Mouse (Mus musculus) large intestine, adult 2 months (tissue): ENCODE data around the gene Ebp. TPM values are rescaled to one million over a fixed set of nuclear protein-coding genes. Genes with fewer than 3 reads are reported as not detected.

Source experiments
- DNase-seq: peaks from one replicate; pipeline ENCODE4 v3.0.0-alpha.2; 2012; ENCODE audit warnings: low read depth, low spot score
- WGBS: fragments of 180-500 bp; shearing (Covaris S2); methylation state at CpG from one replicate; pipeline ENCODE4 v1.1.7; 2018; 5-methylcytosine and 5-hydroxymethylcytosine counted together
- polyA plus RNA-seq: library from polyadenylated mRNA; depleted of rRNA; stranded (reverse); fragments of >200 nt; gene quantifications from 2 replicates; pipeline ENCODE4 v1.2.3, GENCODE M21; 2012; rRNA removed

The Ebp gene
- polyA plus RNA-seq = 138 and 140 TPM in 2 replicates

GRCm38 (mm10) chrX:8193419-8193723, at the start of gene Ebp:
Ebp (minus strand) TSS chrX:8193512.
- 18% methylated on average over 10 of the region's 10 CpGs for WGBS
- no peak for DNase-seq

- 67% methylated on average over 13 of the region's 13 CpGs for WGBS
- no peak for DNase-seq
Measured at GRCm38 (mm10) chrX:8238804-8239395, 45.6 kb upstream of the Ebp start.

GRCm38 (mm10) chrX:8236704-8237103, 43.4 kb upstream of the Ebp start:
- 74% methylated on average over 2 of the region's 2 CpGs for WGBS
- DNase-seq = no peak

GRCm38 (mm10) chrX:8233602-8234001, 40.3 kb upstream of the Ebp start:
- WGBS = 78% methylated on average over 3 of the region's 3 CpGs

GRCm38 (mm10) chrX:8230272-8230671, 37.0 kb upstream of the Ebp start:
- 85% methylated on average over 4 of the region's 4 CpGs for WGBS
- no peak for DNase-seq

More at GRCm38 (mm10) chrX:8233602-8234001, 40.3 kb upstream of the Ebp start:
- DNase-seq = no peak

- no peak for DNase-seq
- 89% methylated on average over 7 of the region's 7 CpGs for WGBS
Measured at GRCm38 (mm10) chrX:8223473-8223872, 30.2 kb upstream of the Ebp start.

GRCm38 (mm10) chrX:8222678-8223421, 29.5 kb upstream of the Ebp start:
- DNase-seq = no peak

GRCm38 (mm10) chrX:8222296-8222677, 29.0 kb upstream of the Ebp start:
- WGBS = 66% methylated on average over 3 of the region's 3 CpGs
- DNase-seq = no peak

More at GRCm38 (mm10) chrX:8222678-8223421, 29.5 kb upstream of the Ebp start:
- WGBS = 51% methylated on average over 7 of the region's 7 CpGs

GRCm38 (mm10) chrX:8219651-8220050, 26.3 kb upstream of the Ebp start:
- WGBS = 52% methylated on average over 8 of the region's 8 CpGs
- DNase-seq = no peak

- WGBS = 46% methylated on average over 2 of the region's 2 CpGs
- no peak for DNase-seq
Measured at GRCm38 (mm10) chrX:8218114-8218513, 24.8 kb upstream of the Ebp start.

- no peak for DNase-seq
- 60% methylated on average over 6 of the region's 6 CpGs for WGBS
Measured at GRCm38 (mm10) chrX:8217383-8217782, 24.1 kb upstream of the Ebp start.

- no peak for DNase-seq
- WGBS = 74% methylated on average over 7 of the region's 7 CpGs
Measured at GRCm38 (mm10) chrX:8211490-8212207, 18.3 kb upstream of the Ebp start.

- WGBS = 59% methylated on average over 2 of the region's 2 CpGs
- no peak for DNase-seq
Measured at GRCm38 (mm10) chrX:8209720-8210119, 16.4 kb upstream of the Ebp start.

- WGBS = 33% methylated on average over 4 of the region's 4 CpGs
- DNase-seq = no peak
Measured at GRCm38 (mm10) chrX:8207224-8207623, 13.9 kb upstream of the Ebp start.

GRCm38 (mm10) chrX:8206694-8207197, 13.4 kb upstream of the Ebp start:
- DNase-seq = no peak
- WGBS = 15% methylated on average over 11 of the region's 11 CpGs

GRCm38 (mm10) chrX:8206015-8206693, 12.8 kb upstream of the Ebp start, which contains the start of gene Porcn:
Porcn (minus strand) TSS chrX:8206525.
- 18% methylated on average over 46 of the region's 46 CpGs for WGBS
- DNase-seq = peak; percentile 37

GRCm38 (mm10) chrX:8205551-8205950, 12.2 kb upstream of the Ebp start:
- WGBS = 61% methylated on average over 7 of the region's 7 CpGs

GRCm38 (mm10) chrX:8205088-8205487, 11.8 kb upstream of the Ebp start:
- WGBS = 81% methylated on average over 4 of the region's 4 CpGs
- no peak for DNase-seq

More at GRCm38 (mm10) chrX:8205551-8205950, 12.2 kb upstream of the Ebp start:
- no peak for DNase-seq

- no peak for DNase-seq
- 85% methylated on average over 10 of the region's 10 CpGs for WGBS
Measured at GRCm38 (mm10) chrX:8204076-8204475, 10.8 kb upstream of the Ebp start.

GRCm38 (mm10) chrX:8203105-8203504, 9.8 kb upstream of the Ebp start:
- WGBS = 84% methylated on average over 14 of the region's 14 CpGs

More at GRCm38 (mm10) chrX:8203105-8203504, 9.8 kb upstream of the Ebp start:
- DNase-seq = no peak
